Comparison of ENCODE assay signal across 10 mouse cellular contexts in the genomic region with DNA sequence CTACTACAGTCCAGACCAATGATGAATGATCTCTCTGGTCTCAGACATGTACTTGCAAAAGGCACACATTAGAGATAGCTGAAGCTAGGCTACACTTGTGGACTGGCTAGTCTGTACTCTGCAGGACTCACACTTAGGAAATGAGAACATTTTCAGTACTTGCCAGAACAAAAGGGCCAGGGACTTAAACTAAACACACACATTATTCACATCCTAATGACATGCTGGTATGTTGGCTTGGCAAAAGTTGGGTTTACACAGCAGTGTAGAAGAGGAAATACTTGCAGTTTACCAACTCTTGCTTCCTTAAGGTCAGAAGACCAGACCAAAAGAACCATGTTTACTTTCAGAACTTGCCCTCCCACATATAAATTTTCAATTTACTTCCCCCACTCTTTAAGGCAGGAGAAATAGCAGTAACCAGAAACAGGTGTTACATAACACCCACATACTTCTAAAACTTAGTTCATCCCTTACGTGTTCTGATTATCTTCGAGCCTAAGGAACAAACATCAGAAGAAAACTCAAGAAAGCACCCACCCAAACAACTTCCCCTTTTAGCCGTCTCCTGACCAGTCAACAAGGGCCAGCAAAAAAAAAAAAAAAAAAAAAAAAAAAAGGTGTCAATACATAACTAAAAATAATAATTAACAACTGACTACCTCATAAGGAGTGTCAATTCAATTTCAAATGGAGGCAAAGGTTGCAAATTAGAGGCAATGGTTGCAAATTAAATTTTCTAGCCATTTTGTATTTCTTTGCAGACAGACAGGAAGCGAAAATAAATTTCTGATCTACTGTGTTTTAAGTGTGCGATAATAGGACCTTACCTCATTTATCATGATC. TPM values are rescaled to one million over a fixed set of nuclear protein-coding genes. Genes with fewer than 3 reads are reported as not detected.
A peak's percentile ranks its signal among the peaks of the same experiment; 100 is the strongest.
DNase-seq lines count a peak whose midpoint lies in the region; ATAC-seq and TF ChIP-seq lines count a peak whose summit lies in the region.
"Had no signal": no experiment of that assay in that cellular context is flagged by ENCODE, and none has a peak within 500 bp of the region (broad histone marks: within the 10 kb centered on the region; RNA-seq: fewer than 3 reads in every experiment).

No protein-coding gene starts in this region.

- H3K36me3 ChIP-seq in hindbrain, postnatal 0 days (ENCODE audit: insufficient read depth, low read length) = no peaks in the 10 kb centered on the region
- H3K36me3 ChIP-seq in hindbrain, embryonic 12.5 days = no peaks in the 10 kb centered on the region
- H3K36me3 ChIP-seq in lung, embryonic 16.5 days (ENCODE audit: control insufficient read depth, insufficient read depth, low read length) = no peaks in the 10 kb centered on the region
- H3K36me3 ChIP-seq: embryonic facial prominence, embryonic 12.5 days had no signal

- no peaks in the 10 kb centered on the region for H3K27me3 ChIP-seq in hindbrain, postnatal 0 days (ENCODE audit: insufficient read depth, low read length)
- no peaks in the 10 kb centered on the region for H3K27me3 ChIP-seq in hindbrain, embryonic 12.5 days
- H3K27me3 ChIP-seq in lung, embryonic 16.5 days (ENCODE audit: control insufficient read depth, insufficient read depth, low read depth, low read length) = no peaks in the 10 kb centered on the region
- H3K27me3 ChIP-seq: embryonic facial prominence, embryonic 12.5 days had no signal

- H3K9ac ChIP-seq in hindbrain, postnatal 0 days (replicated peaks; ENCODE audit: low read length) = no peak overlapping the region
- no peak overlapping the region for H3K9ac ChIP-seq in hindbrain, embryonic 12.5 days
- no peak overlapping the region for H3K9ac ChIP-seq in lung, embryonic 16.5 days (ENCODE audit: low read length)

- H3K4me2 ChIP-seq in hindbrain, postnatal 0 days (ENCODE audit: low read depth, low read length) = peak overlapping the region; percentile 60; the same call in 1 of the 2 replicates
- no peak overlapping the region for H3K4me2 ChIP-seq in hindbrain, embryonic 12.5 days (replicated peaks)
- peak overlapping the region; percentile 55; the same call in 1 of the 2 replicates for H3K4me2 ChIP-seq in lung, embryonic 16.5 days (ENCODE audit: low read depth, low read length)

- 89% methylated on average over 5 of the region's 5 CpGs for WGBS in hindbrain, postnatal 0 days
- 86% methylated on average over 5 of the region's 5 CpGs for WGBS in hindbrain, embryonic 12.5 days
- WGBS in lung, embryonic 16.5 days = 78% methylated on average over 5 of the region's 5 CpGs

- TF ChIP-seq CTCF in hindbrain, postnatal 0 days (IDR thresholded peaks at IDR 0.05; ENCODE audit: low read depth) = no peak

- no peaks in the 10 kb centered on the region for H3K4me1 ChIP-seq in hindbrain, postnatal 0 days (ENCODE audit: insufficient read depth, low read length)
- no peaks in the 10 kb centered on the region for H3K4me1 ChIP-seq in hindbrain, embryonic 12.5 days
- no peaks in the 10 kb centered on the region for H3K4me1 ChIP-seq in brown adipose tissue, adult 24 weeks (ENCODE audit: control insufficient read depth, insufficient read depth, insufficient read length, low read length)
- H3K4me1 ChIP-seq in lung, embryonic 16.5 days (replicated peaks; ENCODE audit: control insufficient read depth, insufficient read depth, low read length) = peaks cover 2% of the 10 kb centered on the region; the same call in 1 of the 2 replicates
- H3K4me1 ChIP-seq: embryonic facial prominence, embryonic 12.5 days had no signal

- no peaks in the 10 kb centered on the region for H3K9me3 ChIP-seq in hindbrain, postnatal 0 days (ENCODE audit: low read length)
- H3K9me3 ChIP-seq in hindbrain, embryonic 12.5 days (replicated peaks) = no peaks in the 10 kb centered on the region
- no peaks in the 10 kb centered on the region for H3K9me3 ChIP-seq in lung, embryonic 16.5 days (ENCODE audit: control insufficient read depth, low read length)
- H3K9me3 ChIP-seq: embryonic facial prominence, embryonic 12.5 days had no signal

- no peak for DNase-seq in hindbrain, postnatal 0 days (ENCODE audit: low spot score)
- peak; percentile 3 for DNase-seq in B cell, adult 2 months
- no peak for DNase-seq in thymus, adult 18-20 months
- no peak for DNase-seq in right cerebral cortex, postnatal 25 days
- no peak for DNase-seq in gastrocnemius, postnatal 4 days (ENCODE audit: low spot score in 2 of 2)
- DNase-seq: layer of hippocampus, adult 9-11 months had no signal

- 0 out of 2 replicates have a peak overlapping the region, but pooled peaks have one; percentile 53 for H3K4me3 ChIP-seq in hindbrain, postnatal 0 days (ENCODE audit: low read length)
- no peak overlapping the region for H3K4me3 ChIP-seq in hindbrain, embryonic 12.5 days
- H3K4me3 ChIP-seq in brown adipose tissue, adult 24 weeks (ENCODE audit: insufficient read depth, low read depth, low read length) = peak overlapping the region; percentile 44
- H3K4me3 ChIP-seq in lung, embryonic 16.5 days (ENCODE audit: low read length) = peak overlapping the region; percentile 63; the same call in 1 of the 2 replicates

- no peak for ATAC-seq in hindbrain, postnatal 0 days
- no peak for ATAC-seq in hindbrain, embryonic 12.5 days (ENCODE audit: low FRiP score)
- ATAC-seq in lung, embryonic 16.5 days (ENCODE audit: low read depth) = no peak; the same call in 1 of the 2 replicates

- no peak overlapping the region for H3K27ac ChIP-seq in hindbrain, postnatal 0 days
- no peak overlapping the region for H3K27ac ChIP-seq in hindbrain, embryonic 12.5 days
- 0 out of 2 replicates have a peak overlapping the region, but pooled peaks have one; percentile 28 for H3K27ac ChIP-seq in brown adipose tissue, adult 24 weeks (replicated peaks; ENCODE audit: low read depth, low read length)
- H3K27ac ChIP-seq in lung, embryonic 16.5 days (ENCODE audit: low read length) = no peak overlapping the region
- H3K27ac ChIP-seq: embryonic facial prominence, embryonic 12.5 days had no signal

RNA-seq across cellular contexts. Expression of gene Sat1, which starts 1.7 kb away (rescaled TPM):
- 30.2 and 34.6 TPM in 2 replicates for total RNA-seq in hindbrain, postnatal 0 days (2014; rRNA removed)
- 107 and 109 TPM in 2 replicates for polyA plus RNA-seq in hindbrain, postnatal 0 days (2015; fragmentation: Nextera tagmentation; extraction: Ambion mirVana)
- polyA plus RNA-seq in hindbrain, embryonic 12.5 days (2016; fragmentation: Nextera tagmentation; extraction: Ambion mirVana) = 72.1 and 78.5 TPM in 2 replicates
- 117 and 194 TPM in 2 replicates for polyA plus RNA-seq in brown adipose tissue, adult 24 weeks (2012; ENCODE audit: insufficient read depth, insufficient read length, missing spikeins)
- polyA plus RNA-seq in lung, embryonic 16.5 days (2015; fragmentation: Nextera tagmentation; extraction: Ambion mirVana) = 160 and 174 TPM in 2 replicates
- total RNA-seq in gastrocnemius, postnatal 4 days (2021) = 10 to 100 TPM; 25.5 to 39.9 TPM

RNA-seq across cellular contexts. Expression of gene Acot9, which starts 47.7 kb away (rescaled TPM):
- 21.3 and 28.1 TPM in 2 replicates for total RNA-seq in hindbrain, postnatal 0 days (2014; rRNA removed)
- 49.5 and 50.7 TPM in 2 replicates for polyA plus RNA-seq in hindbrain, postnatal 0 days (2015; fragmentation: Nextera tagmentation; extraction: Ambion mirVana)
- 31.2 and 34.7 TPM in 2 replicates for polyA plus RNA-seq in hindbrain, embryonic 12.5 days (2016; fragmentation: Nextera tagmentation; extraction: Ambion mirVana)
- polyA plus RNA-seq in brown adipose tissue, adult 24 weeks (2012; ENCODE audit: insufficient read depth, insufficient read length, missing spikeins) = 68.1 and 81.0 TPM in 2 replicates
- 51.8 and 52.2 TPM in 2 replicates for polyA plus RNA-seq in lung, embryonic 16.5 days (2015; fragmentation: Nextera tagmentation; extraction: Ambion mirVana)
- 10 to 100 TPM; 36.3 to 36.5 TPM for total RNA-seq in gastrocnemius, postnatal 4 days (2021)

Comparison
In these comparisons a context has a peak if more than half of its experiments do, and no peak if none do; other contexts are left out.
1. DNase-seq: peak in B cell, adult 2 months (2 of 2); none in hindbrain, postnatal 0 days (single experiment), thymus, adult 18-20 months (0 of 2), right cerebral cortex, postnatal 25 days (single experiment) and gastrocnemius, postnatal 4 days (0 of 2).